Mouse (Mus musculus) layer of hippocampus, postnatal 14 days (tissue): ENCODE data around the gene Tdrd9. TPM values are rescaled to one million over a fixed set of nuclear protein-coding genes. Genes with fewer than 3 reads are reported as not detected.

Experiments used
- DNase-seq, 2 experiments: peaks; one replicate each; pipeline ENCODE4 v3.0.0; 2021 to 2022; ENCODE audit warnings: low spot score in 2 of 2, mixed read lengths in 1 of 2
- microRNA-seq, 2 experiments: library from miRNA; unstranded; fragments of <30 nt; microRNA quantifications; one replicate each; pipeline ENCODE4 v1.2.0; 2021
- total RNA-seq, 2 experiments: library from RNA; stranded (reverse); gene quantifications; 2 replicates each; pipeline ENCODE4 v1.2.3; 2021

Gene Tdrd9
- total RNA-seq, 2 experiments from 2014 or later = 0.12 to 0.16 TPM

DNA sequence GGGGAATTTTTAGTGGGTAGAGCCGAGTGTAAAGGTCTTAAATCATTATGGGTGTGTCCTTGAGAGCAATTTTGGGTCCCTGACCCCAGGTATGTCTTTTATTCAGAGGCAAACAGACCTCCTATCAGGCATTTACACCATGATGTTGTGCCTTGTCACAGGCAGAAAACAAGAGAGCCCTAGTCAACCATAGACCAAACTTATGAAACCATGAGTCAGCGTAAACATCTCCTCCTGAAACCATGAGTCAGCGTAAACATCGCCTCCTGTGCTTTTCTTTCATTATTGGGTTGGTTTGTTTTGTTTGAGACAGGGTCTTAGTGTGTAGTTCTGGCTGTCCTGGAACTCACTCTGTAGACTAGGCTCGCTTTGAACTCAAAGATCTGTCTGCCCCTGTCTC is 131.8 kb downstream of the Tdrd9 start:
- DNase-seq = no peak

DNA sequence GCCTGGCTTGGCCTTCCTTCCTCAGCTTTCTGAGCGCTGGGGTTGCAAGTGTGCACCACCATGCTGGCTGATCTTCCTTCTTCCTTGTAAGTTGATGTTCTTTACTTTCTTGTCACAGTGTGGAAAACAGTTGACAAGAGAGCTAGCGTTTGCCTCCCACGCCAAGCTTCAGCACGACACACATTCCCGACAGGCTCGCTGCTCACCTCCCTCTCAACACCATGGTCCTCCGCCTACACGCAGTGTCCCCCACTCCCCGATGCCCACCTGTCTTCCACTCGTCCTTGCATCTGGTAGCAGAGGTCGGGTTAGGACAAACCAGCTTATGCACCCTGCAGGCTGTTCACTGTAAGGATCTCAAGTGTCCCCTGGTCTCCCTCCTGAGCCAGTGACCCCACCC is 133.5 kb downstream of the Tdrd9 start:
- no peak for DNase-seq

DNA sequence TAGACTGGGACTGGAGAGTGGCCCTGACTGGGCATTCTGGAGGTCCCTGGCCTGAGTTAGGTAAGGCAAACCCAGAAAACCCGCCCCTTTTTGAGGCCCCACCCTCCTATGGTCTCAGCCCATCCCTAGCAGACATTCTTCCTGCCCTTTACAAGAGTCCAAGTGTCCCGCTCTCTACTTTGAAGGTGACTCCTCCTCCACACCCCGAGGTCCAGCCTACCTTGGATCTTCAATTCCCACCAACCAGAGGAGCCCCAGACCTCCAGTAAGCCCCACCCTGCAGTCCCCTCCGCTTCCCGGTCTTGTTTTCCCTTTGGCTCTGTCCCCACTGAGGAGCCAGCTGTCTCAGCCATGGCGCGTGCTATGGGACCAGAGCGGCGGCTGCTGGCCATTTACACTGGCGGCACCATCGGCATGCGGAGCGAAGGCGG is 135.2 kb downstream of the Tdrd9 start, which contains the start of gene Aspg:
Aspg (plus strand) TSS at position 139 of the 431 bp plus-strand sequence.
- no peak for DNase-seq

DNA sequence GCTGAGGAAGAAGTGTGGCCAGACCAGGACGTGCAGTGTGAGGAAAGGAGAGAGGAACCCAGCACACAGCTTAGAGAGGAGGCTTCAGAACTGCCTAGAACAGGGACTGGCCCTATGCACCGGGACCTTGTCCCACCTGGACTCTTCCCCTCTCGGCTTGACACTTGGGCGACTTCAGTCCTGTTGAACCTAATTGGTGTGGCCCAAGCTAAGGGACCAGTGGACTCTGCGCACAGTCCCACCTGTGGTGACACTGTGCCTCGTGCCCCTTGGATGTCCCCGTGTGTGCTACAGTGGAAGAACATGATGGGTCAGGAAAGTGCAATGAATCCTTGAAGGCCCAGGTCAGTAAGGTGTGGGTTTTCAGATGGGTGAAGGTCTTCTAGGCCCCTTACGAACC is 136.3 kb downstream of the Tdrd9 start:
- DNase-seq = no peak

DNA sequence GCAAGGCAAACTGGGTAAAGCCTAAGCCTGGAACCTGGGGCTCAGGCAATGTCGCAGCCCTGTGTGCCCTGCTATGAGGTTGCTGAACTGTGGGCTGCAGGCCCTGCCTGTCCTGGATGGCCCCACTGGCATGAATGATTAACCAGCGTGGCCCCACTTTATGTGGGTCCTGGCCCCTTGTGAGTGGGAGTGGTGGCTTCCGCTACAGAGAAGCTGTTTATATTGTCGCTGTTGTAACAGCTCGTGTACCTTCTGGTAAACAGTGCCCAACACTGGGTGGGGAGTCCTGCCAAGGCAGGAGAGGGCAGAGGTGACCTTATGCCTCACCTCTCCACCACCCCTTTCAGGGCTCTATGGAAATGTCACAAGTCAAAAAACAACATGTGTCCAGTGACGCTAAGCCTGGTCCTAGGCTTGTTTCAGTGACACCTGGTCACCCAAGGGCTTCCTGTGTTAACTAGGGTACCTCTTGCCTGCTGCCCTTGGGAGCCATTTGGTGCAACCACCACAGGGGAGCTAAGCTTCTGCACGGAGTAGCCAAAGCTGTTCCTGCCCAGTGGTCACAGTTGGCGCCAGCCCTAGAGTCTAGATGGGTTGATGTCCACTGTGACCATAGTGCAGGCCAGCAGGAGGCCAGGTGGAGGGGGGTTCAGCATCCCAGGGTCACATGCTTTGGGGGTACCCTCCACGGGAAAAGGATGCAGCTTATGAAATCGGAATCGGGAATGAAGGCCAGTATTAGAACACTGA is 137.5 kb downstream of the Tdrd9 start:
- DNase-seq = no peak

DNA sequence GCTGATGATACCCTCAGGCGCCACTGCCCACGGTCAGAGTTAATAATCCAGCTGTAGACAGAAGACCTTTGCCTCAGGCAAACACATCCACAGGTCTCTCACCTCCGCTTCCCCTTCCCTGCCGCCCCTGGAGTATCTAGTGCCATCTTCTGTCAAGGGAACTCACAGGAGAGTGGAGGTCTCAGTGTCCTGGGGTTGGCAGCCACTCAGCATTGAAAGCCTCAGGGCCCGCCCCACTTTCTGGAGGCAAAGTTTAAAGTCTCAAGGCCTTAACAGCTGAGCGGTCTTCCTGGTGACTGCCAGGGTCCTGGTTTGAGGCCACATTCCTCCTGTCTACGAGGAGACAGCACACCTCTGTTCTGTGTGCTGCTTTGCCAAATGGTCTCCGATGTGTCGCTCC is 138.3 kb downstream of the Tdrd9 start:
- DNase-seq = no peak

DNA sequence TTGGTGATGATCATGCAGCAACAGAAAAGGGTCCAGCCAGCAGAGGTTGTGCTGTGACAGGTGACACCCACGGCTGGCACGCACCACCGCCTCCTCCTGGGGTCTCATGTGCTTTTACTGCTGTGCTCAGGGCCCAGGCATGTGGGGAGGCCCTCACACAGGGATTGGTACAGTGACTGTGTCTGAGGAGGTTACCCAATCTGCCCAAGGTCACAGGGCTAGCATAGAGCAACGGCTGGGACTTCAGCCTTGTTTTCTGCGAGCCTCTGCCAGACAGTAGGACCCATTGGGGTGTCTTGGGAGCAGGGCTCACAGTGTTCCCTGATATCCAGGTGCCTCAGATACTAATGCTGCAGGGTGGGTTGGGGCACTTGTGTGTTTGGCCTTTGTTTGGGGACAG is 140.0 kb downstream of the Tdrd9 start:
- DNase-seq = no peak

DNA sequence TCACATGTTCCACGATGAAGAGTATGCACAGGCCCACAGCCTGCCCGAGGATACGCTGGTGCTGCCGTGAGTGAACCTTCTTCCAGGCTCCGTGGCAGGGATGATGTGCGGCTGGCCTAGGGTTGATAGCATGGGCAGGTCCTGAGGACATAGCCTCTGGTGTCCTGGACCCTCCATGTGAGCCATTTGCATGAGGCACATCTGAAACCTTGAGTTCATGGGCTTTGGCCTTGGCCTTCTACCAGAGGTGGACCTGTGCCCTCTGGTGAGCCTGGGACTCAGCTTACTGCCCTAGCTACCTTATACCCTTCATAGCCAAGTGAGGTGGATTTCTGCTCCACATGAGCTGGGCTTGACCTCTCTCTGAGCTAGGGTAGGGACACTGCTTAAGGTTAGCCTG is 140.9 kb downstream of the Tdrd9 start:
- no peak for DNase-seq

DNA sequence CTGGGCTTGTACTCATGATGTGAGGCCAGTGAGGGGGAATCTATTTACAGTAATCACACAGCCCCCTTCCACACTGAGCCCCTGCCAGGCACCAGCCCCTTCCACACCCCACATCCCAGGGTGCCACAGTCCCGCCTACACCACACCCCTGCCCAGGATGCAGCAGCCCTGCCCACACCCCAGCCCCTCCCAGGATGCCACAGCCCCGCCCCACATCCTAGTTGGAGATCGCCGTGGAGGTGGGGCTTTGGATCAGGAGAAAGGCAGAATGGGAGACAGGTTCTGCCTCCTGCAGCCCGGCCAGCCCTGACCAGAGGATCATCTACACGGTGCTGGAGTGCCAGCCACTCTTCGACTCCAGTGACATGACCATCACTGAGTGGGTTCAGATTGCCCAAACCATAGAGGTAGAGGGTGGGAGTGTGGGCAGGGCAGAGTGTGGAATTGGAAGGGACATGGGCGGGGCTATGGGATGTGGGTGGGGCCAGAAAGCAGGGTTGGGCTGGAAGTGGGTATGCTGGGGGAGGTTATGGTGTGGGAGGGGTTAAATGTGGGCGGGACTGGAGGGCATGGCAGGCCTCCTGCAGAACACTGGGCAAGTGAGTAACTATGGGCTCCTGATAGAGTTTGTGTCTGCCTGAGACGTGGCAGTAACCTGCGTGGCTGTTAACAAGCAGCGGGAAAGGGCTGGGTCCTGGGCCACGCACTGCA is 141.5 kb downstream of the Tdrd9 start:
- DNase-seq = no peak

DNA sequence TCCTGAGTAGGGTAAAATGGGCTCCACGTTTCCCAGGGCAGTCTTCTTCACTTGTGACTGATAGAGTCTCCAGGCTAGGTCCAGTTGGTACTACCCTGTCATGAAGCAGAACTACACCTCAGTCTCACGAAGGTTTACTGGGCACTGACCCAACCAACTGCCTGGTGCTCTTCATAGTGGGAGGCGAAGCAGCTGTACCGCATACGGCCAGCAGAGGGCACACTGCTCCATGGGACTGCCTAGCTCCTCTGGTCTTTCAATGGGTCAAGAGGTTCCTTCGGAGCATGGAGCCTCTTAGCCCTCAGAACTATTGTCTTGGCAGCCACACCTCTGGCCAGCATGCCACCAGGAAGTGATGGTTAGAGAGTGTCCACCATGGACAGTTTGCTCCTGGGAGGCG is 142.4 kb downstream of the Tdrd9 start:
- peak; percentile 78 to 84 for DNase-seq

DNA sequence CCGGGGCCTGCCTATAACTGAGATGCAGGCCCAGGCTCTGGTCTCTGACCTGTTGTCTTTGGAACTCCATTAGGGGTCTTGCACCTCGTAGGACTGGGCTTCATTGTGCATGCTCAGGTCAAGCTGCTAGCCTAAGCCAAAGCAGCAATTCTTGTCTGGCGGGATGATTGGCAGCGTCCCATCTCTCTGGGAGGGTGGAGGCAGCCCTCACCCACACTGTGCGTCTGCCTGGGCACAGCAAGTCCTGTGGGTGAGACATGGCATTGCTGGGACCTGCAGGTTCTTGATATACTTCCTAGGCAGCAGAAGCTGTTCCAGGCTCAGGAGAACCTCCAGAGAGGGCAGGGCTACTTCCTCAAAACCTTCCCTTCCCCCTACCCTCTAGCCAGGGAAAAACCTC is 145.6 kb downstream of the Tdrd9 start:
- no peak for DNase-seq

DNA sequence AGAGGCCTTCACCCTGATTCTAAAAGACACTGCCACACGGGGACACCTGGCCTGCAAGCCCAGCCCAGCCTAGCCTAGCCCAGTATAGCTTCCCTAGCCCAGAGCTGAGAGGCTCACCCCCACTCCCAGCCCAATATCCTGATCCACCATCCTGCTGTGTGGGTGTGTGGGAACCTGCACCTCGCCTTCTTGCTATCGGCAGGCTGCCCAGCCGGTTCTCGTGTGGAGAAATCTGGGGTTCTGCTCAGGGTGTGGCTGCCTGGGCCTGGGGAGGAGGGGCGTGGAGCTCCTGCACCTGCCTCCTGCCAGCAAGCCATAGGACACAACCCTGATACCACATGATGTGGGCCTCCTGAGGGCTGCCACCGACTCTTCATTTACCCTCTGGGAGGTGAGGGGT is 146.3 kb downstream of the Tdrd9 start:
- DNase-seq = peak; percentile 38 to 50

Small RNA genes lying within 50 kb of the gene (microRNA-seq; reads per million reads assigned to microRNA genes)
- 0 reads per million in 2 experiments for gene Mir3073a
- gene Mir3073b = 0 reads per million in 2 experiments

Other genes starting within 250 kb of the Tdrd9 start
- gene Klc1, start 212.7 kb upstream of the Tdrd9 start, total RNA-seq = 100 to 1,000 TPM; 826 to 832 TPM
- gene Xrcc3, start 157.7 kb upstream of the Tdrd9 start, total RNA-seq = 1 to 10 TPM; 3.0 to 3.9 TPM
- gene Zfyve21, start 157.4 kb upstream of the Tdrd9 start, total RNA-seq = 10 to 100 TPM; 17.3 to 20.4 TPM
- gene Ppp1r13b, start 63.4 kb upstream of the Tdrd9 start, total RNA-seq = 10 to 100 TPM; 79.3 to 83.0 TPM
- gene Atp5mpl, start 4.6 kb upstream of the Tdrd9 start, total RNA-seq = 100 to 1,000 TPM; 434 to 440 TPM
- under 1 TPM in 1 of 2 experiments, not detected in 1; 0.38 TPM for gene Rd3l, start 9.8 kb downstream of the Tdrd9 start, total RNA-seq
- 1 to 10 TPM; 4.2 to 4.7 TPM for gene Aspg, start 135.1 kb downstream of the Tdrd9 start, total RNA-seq
- 1 to 10 TPM; 7.0 to 8.9 TPM for gene Kif26a, start 174.6 kb downstream of the Tdrd9 start, total RNA-seq